Mouse (Mus musculus) C2C12 (cell line): Measurements from ENCODE around the gene Rsl1d1.

ENCODE experiments used
- CEBPB ChIP-seq: IDR thresholded peaks from one replicate; pipeline ENCODE4 v1.6.1; 2011; ENCODE audit warnings: low read depth, mild to moderate bottlenecking, control low read depth, moderate library complexity
- CTCF ChIP-seq: IDR thresholded peaks from one replicate; pipeline ENCODE4 v1.5.1; 2011; ENCODE audit not compliant: control insufficient read depth, insufficient read depth, insufficient read length
- MAX ChIP-seq: IDR thresholded peaks from one replicate; pipeline ENCODE4 v1.6.1; 2011; ENCODE audit warnings: mild to moderate bottlenecking, control low read depth
- MYOD1 ChIP-seq: IDR thresholded peaks from one replicate; pipeline ENCODE4 v1.6.1; 2011; ENCODE audit warnings: low read depth; ENCODE audit not compliant: control insufficient read depth, insufficient read length
- MYOG ChIP-seq: IDR thresholded peaks from one replicate; pipeline ENCODE4 v1.6.1; 2011; ENCODE audit not compliant: control insufficient read depth, insufficient read length; ENCODE audit errors: extremely low read depth
- USF1 ChIP-seq: IDR thresholded peaks from one replicate; pipeline ENCODE4 v1.6.1; 2011; ENCODE audit warnings: low read depth, mild to moderate bottlenecking, control low read depth, moderate library complexity

DNA sequence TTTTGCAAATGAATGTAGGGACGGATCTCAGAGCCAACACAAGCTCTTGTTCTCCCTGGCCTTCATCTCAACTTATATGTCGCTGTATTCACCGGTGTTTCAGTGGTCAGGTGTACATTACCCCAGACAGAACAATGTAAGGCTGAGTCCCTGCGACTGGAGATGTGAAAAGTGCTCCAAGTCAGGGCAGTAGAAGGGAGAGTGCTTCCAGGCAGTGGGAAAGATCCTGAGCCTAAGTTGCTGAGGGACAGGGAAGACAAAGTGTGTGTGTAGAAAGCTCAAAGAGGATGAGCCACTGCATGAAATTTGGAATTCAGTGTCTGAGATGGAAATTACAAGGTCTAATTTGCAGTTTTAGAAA lies 26.3 kb downstream of the Rsl1d1 start:
- TF ChIP-seq CTCF (no peak), MAX (no peak), USF1 (no peak), MYOG (no peak), CEBPB (no peak), MYOD1 (no peak)
